In the genomic region with DNA sequence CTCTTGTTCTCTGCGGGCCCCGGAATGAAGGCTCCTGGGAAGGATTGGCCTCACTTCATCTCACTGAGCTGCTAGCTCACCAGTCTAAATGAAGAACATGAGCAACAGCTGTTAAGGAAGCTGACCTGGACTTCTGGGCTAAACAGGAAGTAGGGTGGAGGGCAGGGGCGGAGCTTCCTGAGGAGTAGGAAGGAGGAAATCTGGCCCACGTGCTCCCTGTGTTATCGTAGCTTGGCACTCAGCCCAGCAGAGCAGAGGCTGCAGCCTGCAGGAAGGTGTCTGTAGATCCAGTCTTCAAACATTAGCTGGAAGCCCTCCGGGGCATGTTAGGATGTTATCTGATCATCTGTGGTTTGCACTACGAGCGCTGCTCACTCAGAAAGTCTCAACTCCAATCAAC, we compare ENCODE assay signal across 7 mouse cellular contexts. TPM values are rescaled to one million over a fixed set of nuclear protein-coding genes. Genes with fewer than 3 reads are reported as not detected.
DNase-seq lines count a peak whose midpoint lies in the region; ATAC-seq lines count a peak whose summit lies in the region.

No protein-coding gene starts in this region.

- peak; percentile 87 for ATAC-seq in common myeloid progenitor, adult 5-6 weeks (replicated peaks; ENCODE audit: low read depth, poor library complexity, severe bottlenecking)

- DNase-seq in 416B (ENCODE audit: low read depth) (peak; percentile 97), liver (peak; percentile 72)
- peak; percentile 5 to 25 for DNase-seq in CD8-positive naive resting alpha-beta T cell, adult 2 months (ENCODE audit: low read depth in 2 of 2, low spot score in 2 of 2)
- peak; percentile 88 to 89 for DNase-seq in heart, postnatal 10 days
- peak; percentile 71 for DNase-seq in naive thymus-derived CD4-positive, alpha-beta T cell, adult 2 months (ENCODE audit: low read depth)
- DNase-seq in thymus, postnatal 14 days = peak; percentile 43

- intact Hi-C loops in heart, postnatal 10 days (cut with DNase I) = loop anchor here (5.0 kb wide), 1 partner anchor 36 kb away; no protein-coding TSS in a partner anchor

RNA-seq across cellular contexts. Expression of a gene that starts 24.4 kb away (rescaled TPM):
- total RNA-seq in common myeloid progenitor, adult 5-6 weeks (2017) = 6.2 and 7.7 TPM in 2 replicates
- total RNA-seq in heart, postnatal 10 days (2021) = 10 to 100 TPM; 34.3 to 42.8 TPM

Comparison
In these comparisons a context has a peak if more than half of its experiments do, and no peak if none do; other contexts are left out.
1. Peak in every context shown above with its lines: DNase-seq and ATAC-seq.
2. DNase-seq: peak in every context shown above with its lines; median percentile 97 in 416B; 88 in heart, postnatal 10 days; 72 in liver; 71 in naive thymus-derived CD4-positive, alpha-beta T cell, adult 2 months; 43 in thymus, postnatal 14 days; 15 in CD8-positive naive resting alpha-beta T cell, adult 2 months.